Mouse (Mus musculus) adrenal gland (tissue): ENCODE results near the gene Rbm46.

Experiments
- intact Hi-C: fragments of 180-260 bp; cut with DNase I; formaldehyde crosslinking; loops from one replicate; pipeline ENCODE4 v1.15.1; 2025
- long read RNA-seq, 2 experiments: library from polyadenylated mRNA; unstranded; transcript quantifications; one replicate each; pipeline ENCODE4 v2.0.0; 2020; ENCODE audit warnings: borderline replicate concordance in 1 of 2; ENCODE audit not compliant: insufficient replicate concordance in 1 of 2

Rbm46 gene
- long read RNA-seq, experiment 1: 0 reads
- long read RNA-seq, experiment 2: 0 reads

- intact Hi-C loops: loop anchor here (5.0 kb wide), 2 partner anchors 111 to 176 kb away; no protein-coding TSS in a partner anchor
Observed at GRCm38 (mm10) chr3:82876372-82876739, at the start of gene Rbm46. Gene Rbm46 (minus strand): TSS chr3:82876483.

- intact Hi-C loops: no loop called here
Observed at GRCm38 (mm10) chr3:82915632-82916031, 39.3 kb upstream of the Rbm46 start.

GRCm38 (mm10) chr3:82908671-82909070 is 32.4 kb upstream of the Rbm46 start:
- intact Hi-C loops: no loop called here

GRCm38 (mm10) chr3:82904211-82904908 is 28.1 kb upstream of the Rbm46 start:
- intact Hi-C loops: no loop called here

- intact Hi-C loops: no loop called here
Observed at GRCm38 (mm10) chr3:82903613-82904205, 27.4 kb upstream of the Rbm46 start, which contains the start of gene Lrat. Gene Lrat (minus strand): TSS chr3:82903973.

DNA sequence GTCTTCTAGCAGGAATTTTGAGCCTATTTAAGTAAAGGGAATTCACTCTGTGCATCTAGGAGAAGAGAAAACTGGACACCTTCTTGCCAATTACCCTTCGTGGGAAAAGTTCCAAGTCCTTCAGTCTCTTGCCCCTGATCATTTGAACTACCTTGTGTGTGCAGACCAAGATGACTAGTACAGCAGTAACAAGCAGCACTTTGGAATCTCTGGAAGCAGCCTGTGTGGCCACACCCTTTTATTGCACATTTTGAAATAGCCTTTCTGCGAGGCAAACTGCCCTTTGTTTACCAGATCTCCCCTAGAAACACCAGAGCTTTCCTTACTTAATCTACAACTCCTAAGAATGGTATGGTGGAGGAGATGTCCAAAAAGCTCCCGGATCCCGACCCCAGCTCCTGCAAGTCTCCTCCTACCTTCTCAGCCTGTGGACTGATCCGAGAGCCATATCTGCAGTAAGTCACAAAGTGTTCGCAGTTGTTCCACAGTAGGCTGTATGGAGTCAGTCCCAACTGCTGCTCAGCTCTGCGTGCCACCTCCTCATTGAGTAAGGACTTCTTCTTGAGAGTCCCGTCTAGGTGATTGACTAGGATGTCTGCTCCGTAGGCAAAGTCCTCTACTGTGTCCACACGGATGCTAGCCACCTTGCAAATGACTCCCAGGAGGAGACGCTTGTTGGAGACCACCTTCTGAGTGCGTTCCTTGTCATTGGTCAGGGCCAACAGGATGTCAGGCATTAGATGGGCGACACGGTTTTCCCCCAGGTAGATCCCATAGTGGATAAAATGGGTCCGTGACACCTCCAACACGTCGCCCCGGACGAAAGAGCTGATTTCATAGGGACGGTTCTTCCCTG is 26.7 kb upstream of the Rbm46 start:
- intact Hi-C loops: no loop called here

DNA sequence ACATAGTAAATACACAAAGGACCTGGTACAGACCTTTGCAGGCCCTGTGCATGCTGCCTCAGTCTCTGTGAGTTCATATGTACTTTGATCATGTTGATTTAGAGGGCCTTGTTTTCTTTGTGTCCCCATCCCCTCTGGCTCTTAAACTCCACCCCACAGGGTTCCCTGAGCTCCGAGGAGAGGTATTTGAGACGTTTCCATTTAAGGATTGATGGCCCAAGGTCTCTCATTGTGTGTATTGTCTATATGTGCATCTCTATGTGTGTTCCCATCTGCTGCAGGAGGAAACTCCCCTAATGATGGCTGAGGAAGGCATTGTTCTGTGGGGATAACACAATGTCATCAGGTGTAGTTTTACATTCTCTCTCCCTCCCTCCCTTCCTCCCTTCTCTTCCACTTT is 12.6 kb upstream of the Rbm46 start:
- intact Hi-C loops: no loop called here

DNA sequence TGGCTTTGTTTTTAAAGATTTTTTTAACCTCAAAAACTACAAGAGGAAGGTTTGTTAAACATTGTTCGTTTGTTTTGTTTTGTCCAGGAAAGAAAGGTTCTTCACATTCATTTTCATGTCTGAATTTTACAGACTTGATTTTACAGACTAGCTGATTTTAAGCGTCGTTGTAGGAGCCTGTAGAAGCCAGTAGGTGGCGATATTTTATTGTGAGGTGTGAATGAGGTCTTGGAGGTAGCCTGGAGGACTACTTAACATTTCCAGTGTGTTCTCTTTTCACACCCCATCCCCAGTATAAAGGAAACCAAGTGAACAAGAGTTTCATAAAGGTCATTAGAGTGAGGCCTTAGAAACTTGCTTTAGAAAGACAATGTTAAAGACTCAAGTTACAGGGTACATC is 975 bp upstream of the Rbm46 start:
- intact Hi-C loops: loop anchor here (5.0 kb wide), 2 partner anchors 110 to 175 kb away; no protein-coding TSS in a partner anchor

DNA sequence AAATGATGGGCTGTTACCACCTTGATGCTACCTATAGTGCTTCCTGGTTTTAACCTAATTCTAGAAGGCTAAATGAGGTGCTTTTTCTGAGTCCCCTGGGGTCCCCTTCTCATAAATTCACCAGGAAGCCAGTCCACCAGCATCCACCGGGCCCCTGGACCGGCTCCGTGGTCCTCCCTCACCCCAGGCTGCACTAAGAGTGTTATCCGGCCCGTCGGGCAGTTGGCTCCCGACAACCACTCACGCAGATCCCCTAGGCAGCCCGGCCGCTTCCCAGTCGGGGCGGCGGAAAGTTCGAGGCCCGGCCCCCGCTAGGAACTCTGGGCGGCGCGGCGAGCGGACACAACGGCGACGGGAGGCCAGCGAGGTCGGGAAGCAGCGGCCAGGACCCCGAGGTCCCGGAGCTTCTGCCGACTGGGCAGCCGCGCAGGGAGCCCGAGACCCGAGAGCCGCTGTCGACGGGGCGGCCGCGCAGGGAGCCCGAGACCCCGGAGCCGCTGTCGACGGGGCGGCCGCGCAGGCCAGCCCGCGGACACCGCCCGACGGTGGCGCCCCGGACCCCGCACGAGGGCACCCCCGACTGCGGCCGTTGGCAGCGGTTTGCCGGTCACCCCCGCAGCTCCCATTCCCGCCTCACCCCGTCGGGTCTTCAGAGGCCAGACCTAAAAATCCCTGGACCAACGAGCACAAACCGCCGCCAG is 462 bp downstream of the Rbm46 start:
- intact Hi-C loops: loop anchor here (5.0 kb wide), 2 partner anchors 111 to 176 kb away; no protein-coding TSS in a partner anchor

- intact Hi-C loops: loop anchor here (2.0 to 10.0 kb wide), 3 partner anchors 130 to 493 kb away; partner anchors contain the start of gene Npy2r
Observed at GRCm38 (mm10) chr3:82857414-82858077, 18.7 kb downstream of the Rbm46 start.

GRCm38 (mm10) chr3:82825165-82825564 is 51.1 kb downstream of the Rbm46 start:
- intact Hi-C loops: no loop called here

DNA sequence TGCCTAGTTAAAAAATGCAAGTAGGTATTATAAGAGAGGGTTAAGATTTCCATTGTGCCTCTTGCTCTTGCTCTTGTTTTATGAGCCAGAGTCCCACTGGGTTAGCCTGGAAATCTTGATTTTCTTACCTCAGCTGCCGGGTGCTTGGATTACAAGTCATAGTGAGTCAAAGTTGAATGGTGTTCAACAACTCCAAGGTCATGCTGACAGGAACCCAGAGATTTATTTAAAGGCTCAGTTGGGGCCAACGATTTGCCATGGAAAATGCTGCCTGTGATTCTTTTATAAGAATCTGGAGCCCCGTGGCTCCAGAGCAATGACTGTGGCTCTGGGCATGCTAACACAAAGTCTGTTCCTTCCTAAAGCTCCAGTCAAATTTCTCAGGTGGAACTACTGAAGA is 64.4 kb downstream of the Rbm46 start:
- intact Hi-C loops: no loop called here

DNA sequence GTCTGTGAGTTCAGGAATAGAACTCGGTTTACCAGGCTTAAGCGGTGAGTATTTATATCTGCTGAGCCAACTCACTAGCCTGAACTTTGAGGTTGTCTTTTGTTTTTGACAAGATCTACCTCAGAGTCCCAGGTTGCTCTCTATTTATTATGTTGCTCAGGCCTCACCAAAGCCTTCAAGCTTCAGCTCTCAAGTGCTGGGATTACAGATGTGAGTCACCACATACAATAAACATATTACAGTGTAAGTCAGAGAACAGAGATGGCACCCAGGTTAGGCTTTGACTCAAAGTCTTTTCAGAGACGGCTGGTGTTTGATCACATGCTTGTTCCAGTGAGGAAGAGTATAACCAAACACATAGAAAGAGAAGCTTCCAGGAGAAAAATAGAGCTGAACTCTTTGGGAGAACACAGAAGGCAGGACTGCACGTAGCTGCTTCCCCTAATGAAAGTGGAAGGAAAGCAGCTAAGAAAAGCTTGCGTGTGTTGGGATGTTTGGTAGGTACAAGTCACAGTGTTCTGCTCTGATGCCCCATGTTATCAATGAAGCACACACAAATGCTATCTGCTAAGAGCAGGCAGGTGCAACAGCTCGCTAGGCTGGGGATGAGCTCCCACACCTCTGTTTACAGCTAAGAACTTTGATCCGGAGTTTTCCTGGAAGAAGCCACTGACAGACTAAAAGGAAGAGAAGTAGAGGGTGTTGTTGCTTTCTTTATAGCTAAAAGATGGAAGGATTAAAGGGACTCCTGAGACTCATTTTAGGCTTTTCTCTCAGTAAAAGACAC is 65.8 kb downstream of the Rbm46 start:
- intact Hi-C loops: no loop called here

- intact Hi-C loops: no loop called here
Observed at GRCm38 (mm10) chr3:82809769-82810168, 66.5 kb downstream of the Rbm46 start.

DNA sequence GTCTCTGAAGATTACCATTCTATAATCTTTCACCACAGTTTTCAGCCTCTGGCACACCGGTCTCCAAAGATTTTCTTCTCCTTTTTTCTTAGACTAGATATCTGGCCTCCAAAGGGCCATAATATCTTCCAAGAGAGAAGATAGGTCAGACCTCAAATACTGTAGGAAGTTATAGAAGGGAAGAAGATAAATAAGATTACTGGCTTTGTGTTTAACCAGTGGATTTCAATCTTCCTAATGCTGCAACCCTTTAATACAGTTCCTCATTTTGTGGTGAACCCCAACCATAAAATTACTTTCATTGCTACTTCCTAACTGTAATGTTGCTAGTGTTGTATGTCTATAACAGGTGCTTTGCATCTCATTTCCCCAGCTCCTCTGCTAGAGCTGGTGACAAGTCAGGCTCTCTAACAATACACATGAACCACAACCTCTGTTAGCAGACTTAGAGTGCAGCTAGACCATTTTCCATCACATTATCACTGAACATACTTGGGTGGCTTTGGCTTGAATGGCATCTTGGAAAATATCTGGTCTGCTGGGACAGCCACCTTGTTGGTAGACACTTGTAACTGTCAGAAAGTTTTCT is 67.9 kb downstream of the Rbm46 start:
- intact Hi-C loops: no loop called here

- intact Hi-C loops: no loop called here
Observed at GRCm38 (mm10) chr3:82805291-82805690, 71.0 kb downstream of the Rbm46 start.

- intact Hi-C loops: no loop called here
Observed at GRCm38 (mm10) chr3:82800470-82800843, 75.8 kb downstream of the Rbm46 start.

DNA sequence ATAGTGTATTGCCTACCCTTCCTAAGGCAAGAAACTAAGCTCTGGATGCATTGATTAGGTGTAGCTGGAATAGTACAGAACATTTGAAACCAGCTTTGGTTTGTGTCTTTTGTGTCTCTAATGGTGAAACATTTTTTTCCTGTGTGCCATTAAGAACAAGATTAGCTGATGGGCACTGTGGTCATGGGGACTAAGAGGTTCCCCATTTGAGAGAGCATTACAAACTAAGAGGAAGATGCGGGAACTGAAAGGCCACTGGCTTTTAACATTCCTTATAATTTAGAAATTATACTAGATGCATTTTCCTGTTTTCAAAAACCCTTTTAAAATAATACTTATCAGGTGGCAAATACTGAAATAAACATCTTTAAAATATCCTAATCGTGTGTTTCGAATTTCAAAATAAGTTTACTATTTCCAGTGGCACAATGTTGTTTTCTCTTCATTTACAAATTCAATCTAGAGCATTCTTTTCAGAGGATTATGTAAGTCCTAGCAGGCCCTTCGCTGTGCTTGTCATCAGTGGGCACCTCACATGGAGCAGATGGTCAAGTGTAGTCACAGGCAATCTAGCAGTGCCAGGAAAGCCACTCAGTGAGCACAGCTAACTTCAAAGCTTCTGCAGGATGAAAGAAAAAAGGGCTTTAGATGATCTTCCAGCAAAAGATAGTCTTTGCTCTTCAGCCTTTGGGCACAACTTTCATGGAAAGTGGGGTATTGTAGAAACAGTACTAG is 76.4 kb downstream of the Rbm46 start:
- intact Hi-C loops: no loop called here

- intact Hi-C loops: no loop called here
Observed at GRCm38 (mm10) chr3:82793656-82794055, 82.6 kb downstream of the Rbm46 start.
